ENCODE assay signal across 9 mouse cellular contexts in genomic region chr19:38054149-38054719, GRCm38 (mm10). TPM values are rescaled to one million over a fixed set of nuclear protein-coding genes. Genes with fewer than 3 reads are reported as not detected.
DNase-seq lines count a peak whose midpoint lies in the region; ATAC-seq lines count a peak whose summit lies in the region.
"Had no signal": no experiment of that assay in that cellular context is flagged by ENCODE, and none has a peak within 500 bp of the region (broad histone marks: within the 10 kb centered on the region; RNA-seq: fewer than 3 reads in every experiment).

No protein-coding gene starts in this region.

- H3K4me2 ChIP-seq in forebrain, embryonic 14.5 days (ENCODE audit: low read length), result peak overlapping the region; percentile 39
- H3K4me2 ChIP-seq in hindbrain, embryonic 14.5 days (replicated peaks), result peak overlapping the region; percentile 94
- peak overlapping the region; percentile 90 for H3K4me2 ChIP-seq in limb, embryonic 13.5 days (replicated peaks)
- H3K4me2 ChIP-seq in midbrain, embryonic 14.5 days (ENCODE audit: low read length), result peak overlapping the region; percentile 85

- peak; percentile 80 for DNase-seq in thymus, postnatal 25 days
- no peak for DNase-seq in thymus, adult 18-20 months
- DNase-seq in adrenal gland, adult 8-10 months, result peak; percentile 77
- no peak for DNase-seq in forebrain, embryonic 14.5 days (ENCODE audit: low spot score)
- DNase-seq in hindbrain, embryonic 14.5 days (ENCODE audit: low spot score), result peak; percentile 41
- no peak for DNase-seq in midbrain, embryonic 14.5 days
- no peak for DNase-seq in yolk sac, embryonic 10.5 days (ENCODE audit: low spot score)

- under 1% methylated on average over 22 of the region's 23 CpGs for WGBS in forebrain, embryonic 14.5 days
- WGBS in hindbrain, embryonic 14.5 days, result under 1% methylated on average over 23 of the region's 23 CpGs
- 1% methylated on average over 23 of the region's 23 CpGs for WGBS in limb, embryonic 13.5 days
- under 1% methylated on average over 23 of the region's 23 CpGs for WGBS in midbrain, embryonic 14.5 days

- no peaks in the 10 kb centered on the region for H3K9me3 ChIP-seq in forebrain, embryonic 14.5 days (replicated peaks; ENCODE audit: control insufficient read depth, low read length)
- H3K9me3 ChIP-seq in hindbrain, embryonic 14.5 days (ENCODE audit: control insufficient read depth, low read length), result no peaks in the 10 kb centered on the region
- no peaks in the 10 kb centered on the region for H3K9me3 ChIP-seq in limb, embryonic 13.5 days
- no peaks in the 10 kb centered on the region for H3K9me3 ChIP-seq in midbrain, embryonic 14.5 days (ENCODE audit: control insufficient read depth, low read length)

- ATAC-seq in forebrain, embryonic 14.5 days, result peak; percentile 89
- ATAC-seq in hindbrain, embryonic 14.5 days (ENCODE audit: low FRiP score), result peak; percentile 92
- ATAC-seq in limb, embryonic 13.5 days (ENCODE audit: low FRiP score, low read depth), result peak; percentile 91
- peak; percentile 89 for ATAC-seq in midbrain, embryonic 14.5 days (ENCODE audit: low FRiP score, low TSS enrichment)

- H3K4me1 ChIP-seq in forebrain, embryonic 14.5 days (ENCODE audit: control insufficient read depth, insufficient read depth, low read length), result peaks cover 8% of the 10 kb centered on the region; the same call in 1 of the 2 replicates
- 0 out of 2 replicates have a peak, but pooled peaks cover 2% of the 10 kb centered on the region for H3K4me1 ChIP-seq in hindbrain, embryonic 14.5 days (replicated peaks; ENCODE audit: control insufficient read depth, insufficient read depth, low read length)
- H3K4me1 ChIP-seq in limb, embryonic 13.5 days, result peaks cover 19% of the 10 kb centered on the region
- peaks cover 10% of the 10 kb centered on the region; the same call in 1 of the 2 replicates for H3K4me1 ChIP-seq in midbrain, embryonic 14.5 days (ENCODE audit: control insufficient read depth, insufficient read depth, low read length)

- H3K27me3 ChIP-seq in forebrain, embryonic 14.5 days (replicated peaks; ENCODE audit: control insufficient read depth, insufficient read depth, low read length), result no peaks in the 10 kb centered on the region
- H3K27me3 ChIP-seq in hindbrain, embryonic 14.5 days (ENCODE audit: control insufficient read depth, insufficient read depth, low read length), result no peaks in the 10 kb centered on the region
- H3K27me3 ChIP-seq in limb, embryonic 13.5 days, result no peaks in the 10 kb centered on the region
- H3K27me3 ChIP-seq in midbrain, embryonic 14.5 days (ENCODE audit: control insufficient read depth, insufficient read depth, low read length), result no peaks in the 10 kb centered on the region

- H3K27ac ChIP-seq in forebrain, embryonic 14.5 days (ENCODE audit: low read depth, low read length), result no peak overlapping the region
- H3K27ac ChIP-seq in hindbrain, embryonic 14.5 days, result 0 out of 2 replicates have a peak overlapping the region, but pooled peaks have one; percentile 18
- no peak overlapping the region for H3K27ac ChIP-seq in limb, embryonic 13.5 days
- 0 out of 2 replicates have a peak overlapping the region, but pooled peaks have one; percentile 38 for H3K27ac ChIP-seq in midbrain, embryonic 14.5 days (replicated peaks; ENCODE audit: low read depth, low read length)

- peak overlapping the region; percentile 65 for H3K4me3 ChIP-seq in forebrain, embryonic 14.5 days (ENCODE audit: low read depth, low read length)
- H3K4me3 ChIP-seq in hindbrain, embryonic 14.5 days (replicated peaks; ENCODE audit: low read length), result peak overlapping the region; percentile 73
- peak overlapping the region; percentile 80 for H3K4me3 ChIP-seq in limb, embryonic 13.5 days
- peak overlapping the region; percentile 60 for H3K4me3 ChIP-seq in midbrain, embryonic 14.5 days (replicated peaks; ENCODE audit: low read depth, low read length)

- H3K36me3 ChIP-seq in forebrain, embryonic 14.5 days (ENCODE audit: control insufficient read depth, insufficient read depth, low read length), result peaks cover 6% of the 10 kb centered on the region; the same call in 1 of the 2 replicates
- no peaks in the 10 kb centered on the region for H3K36me3 ChIP-seq in hindbrain, embryonic 14.5 days (replicated peaks; ENCODE audit: control insufficient read depth, insufficient read depth)
- peaks cover 6% of the 10 kb centered on the region for H3K36me3 ChIP-seq in limb, embryonic 13.5 days
- no peaks in the 10 kb centered on the region for H3K36me3 ChIP-seq in midbrain, embryonic 14.5 days (ENCODE audit: control insufficient read depth, insufficient read depth, low read length)

- H3K9ac ChIP-seq in forebrain, embryonic 14.5 days (ENCODE audit: low read length), result peak overlapping the region; percentile 57
- peak overlapping the region; percentile 59 for H3K9ac ChIP-seq in hindbrain, embryonic 14.5 days
- H3K9ac ChIP-seq in limb, embryonic 13.5 days, result peak overlapping the region; percentile 53
- peak overlapping the region; percentile 57 for H3K9ac ChIP-seq in midbrain, embryonic 14.5 days (replicated peaks; ENCODE audit: low read length)

RNA-seq across cellular contexts. Expression of gene Cep55, which starts 0.6 kb away (rescaled TPM):
- total RNA-seq in adrenal gland, adult 8-10 months (2022), result 1 to 10 TPM in 3 of 4 experiments, under 1 TPM in 1; 0.44 to 1.5 (median 1.2) TPM
- 21.2 and 21.8 TPM in 2 replicates for polyA plus RNA-seq in forebrain, embryonic 14.5 days (2014; fragmentation: Nextera tagmentation; extraction: Ambion mirVana)
- polyA plus RNA-seq in hindbrain, embryonic 14.5 days (2014; fragmentation: Nextera tagmentation; extraction: Ambion mirVana), result 4.6 and 6.8 TPM in 2 replicates
- 19.2 and 21.5 TPM in 2 replicates for polyA plus RNA-seq in limb, embryonic 13.5 days (2015; fragmentation: Nextera tagmentation; extraction: Ambion mirVana)
- polyA plus RNA-seq in midbrain, embryonic 14.5 days (2014; fragmentation: Nextera tagmentation; extraction: Ambion mirVana), result 2.8 and 10.0 TPM in 2 replicates
- total RNA-seq: left cerebral cortex, adult 18-20 months had no signal

RNA-seq across cellular contexts. Expression of gene Myof, which starts 10.9 kb away (rescaled TPM):
- total RNA-seq in adrenal gland, adult 8-10 months (2022), result 100 to 1,000 TPM in 1 of 4 experiments, 10 to 100 TPM in 3; 33.4 to 102 (median 63.6) TPM
- 1.4 and 2.5 TPM in 2 replicates for polyA plus RNA-seq in forebrain, embryonic 14.5 days (2014; fragmentation: Nextera tagmentation; extraction: Ambion mirVana)
- polyA plus RNA-seq in hindbrain, embryonic 14.5 days (2014; fragmentation: Nextera tagmentation; extraction: Ambion mirVana), result 2.0 and 3.2 TPM in 2 replicates
- polyA plus RNA-seq in limb, embryonic 13.5 days (2015; fragmentation: Nextera tagmentation; extraction: Ambion mirVana), result 12.6 and 14.2 TPM in 2 replicates
- 0.15 and 1.1 TPM in 2 replicates for polyA plus RNA-seq in midbrain, embryonic 14.5 days (2014; fragmentation: Nextera tagmentation; extraction: Ambion mirVana)

RNA-seq across cellular contexts. Expression of gene Ffar4, which starts 42.6 kb away (rescaled TPM):
- 1 to 10 TPM; 1.2 to 7.2 (median 4.5) TPM for total RNA-seq in adrenal gland, adult 8-10 months (2022)
- polyA plus RNA-seq in forebrain, embryonic 14.5 days (2014; fragmentation: Nextera tagmentation; extraction: Ambion mirVana), result 0.17 TPM in 1 of 2 replicates, not detected in the other
- 0.20 TPM in 1 of 2 replicates, not detected in the other for polyA plus RNA-seq in hindbrain, embryonic 14.5 days (2014; fragmentation: Nextera tagmentation; extraction: Ambion mirVana)
- polyA plus RNA-seq in limb, embryonic 13.5 days (2015; fragmentation: Nextera tagmentation; extraction: Ambion mirVana), result not detected in 2 replicates
- 0.14 and 0.15 TPM in 2 replicates for polyA plus RNA-seq in midbrain, embryonic 14.5 days (2014; fragmentation: Nextera tagmentation; extraction: Ambion mirVana)
- total RNA-seq: left cerebral cortex, adult 18-20 months had no signal

Comparison
In these comparisons a context has a peak if more than half of its experiments do, and no peak if none do; other contexts are left out.
1. DNase-seq: peak in thymus, postnatal 25 days (single experiment), adrenal gland, adult 8-10 months (single experiment) and hindbrain, embryonic 14.5 days (single experiment); none in thymus, adult 18-20 months (0 of 2), forebrain, embryonic 14.5 days (single experiment), midbrain, embryonic 14.5 days (single experiment) and yolk sac, embryonic 10.5 days (single experiment).
2. H3K27ac ChIP-seq: peak in hindbrain, embryonic 14.5 days (single experiment) and midbrain, embryonic 14.5 days (single experiment); none in forebrain, embryonic 14.5 days (single experiment) and limb, embryonic 13.5 days (single experiment).
3. H3K4me2 ChIP-seq: peak in every context shown above with its lines; median percentile 94 in hindbrain, embryonic 14.5 days; 90 in limb, embryonic 13.5 days; 85 in midbrain, embryonic 14.5 days; 39 in forebrain, embryonic 14.5 days.
4. Peak in every context shown above with its lines, with median percentiles within 50 percentile points of each other: ATAC-seq, H3K4me3 ChIP-seq and H3K9ac ChIP-seq.